Mouse (Mus musculus) heart, postnatal 0 days (tissue): ENCODE data around the gene Evc.

Source experiments
- CTCF ChIP-seq: IDR thresholded peaks from 2 replicates; pipeline ENCODE4 v1.5.1; 2016; ENCODE audit warnings: antibody characterized with exemption, control low read depth, low read depth
- EP300 ChIP-seq: IDR thresholded peaks from 2 replicates; pipeline ENCODE4 v1.6.1; 2016; ENCODE audit warnings: antibody characterized with exemption, low read depth

DNA sequence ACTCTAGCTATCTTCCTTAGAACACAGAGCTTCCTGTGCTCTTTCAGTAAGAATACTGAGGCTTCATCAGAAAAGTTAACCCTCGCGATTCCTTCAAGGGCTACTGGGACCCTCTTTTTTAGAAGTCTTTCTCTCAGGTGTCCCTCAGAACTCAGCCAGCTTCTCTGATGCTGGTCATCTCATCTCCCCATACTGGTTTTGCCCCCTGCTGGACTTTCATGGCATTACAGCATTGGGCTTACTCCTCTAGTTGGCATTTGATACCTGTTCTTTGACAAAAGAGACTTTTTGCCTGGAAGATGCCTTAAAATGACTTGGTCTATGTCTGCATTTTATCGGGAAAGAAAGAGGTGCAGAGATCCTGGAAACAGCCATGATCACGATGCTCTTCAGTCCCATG lies 17.7 kb upstream of the Evc start:
- TF ChIP-seq CTCF (peak; percentile 64), EP300 (no peak)
